ENCODE assay signal across 22 mouse cellular contexts in genomic region chr1:35763456-35763855, GRCm38 (mm10).
DNase-seq lines count a peak whose midpoint lies in the region; ATAC-seq and TF ChIP-seq lines count a peak whose summit lies in the region.
"Had no signal": no experiment of that assay in that cellular context is flagged by ENCODE, and none has a peak within 500 bp of the region (broad histone marks: within the 10 kb centered on the region; RNA-seq: fewer than 3 reads in every experiment).

No protein-coding gene starts in this region.

- 0 out of 2 replicates have a peak, but pooled peaks have one; percentile 28 for ATAC-seq in heart, embryonic 15.5 days (replicated peaks; ENCODE audit: insufficient number of reproducible peaks, insufficient read depth, low FRiP score, low read depth)
- 0 out of 2 replicates have a peak, but pooled peaks have one; percentile 7 for ATAC-seq in stomach, embryonic 15.5 days (ENCODE audit: insufficient read depth, low FRiP score, low read depth)
- no peak for ATAC-seq in stomach, postnatal 0 days (ENCODE audit: low FRiP score, low TSS enrichment)
- no peak for ATAC-seq in kidney, embryonic 14.5 days (ENCODE audit: low FRiP score, low TSS enrichment)
- ATAC-seq: forebrain, embryonic 13.5 days; midbrain, embryonic 16.5 days had no signal

- H3K4me2 ChIP-seq in heart, embryonic 15.5 days = no peak overlapping the region
- H3K4me2 ChIP-seq in stomach, embryonic 15.5 days = no peak overlapping the region
- H3K4me2 ChIP-seq in stomach, postnatal 0 days (replicated peaks; ENCODE audit: low read depth) = no peak overlapping the region
- H3K4me2 ChIP-seq in kidney, embryonic 14.5 days (replicated peaks; ENCODE audit: low read depth, low read length) = no peak overlapping the region
- H3K4me2 ChIP-seq: forebrain, embryonic 13.5 days; hindbrain, embryonic 13.5 days; liver, embryonic 15.5 days; neural tube, embryonic 15.5 days had no signal

- DNase-seq in heart, postnatal 10 days = no peak
- no peak for DNase-seq in stomach, postnatal 0 days (ENCODE audit: low spot score)
- DNase-seq in adrenal gland, postnatal 10 days = peak; percentile 48
- DNase-seq in thymus, postnatal 14 days = no peak
- DNase-seq: cerebellum, adult 2 months; cerebellum, postnatal 36 days; kidney, adult 8-10 months; kidney, postnatal 25 days; left cerebral cortex, postnatal 4 days; lung, postnatal 14 days; right cerebral cortex, postnatal 14 days; spleen, adult 18-20 months; thymus, adult 2 months had no signal

- 67% methylated on average over 10 of the region's 10 CpGs for WGBS in heart, embryonic 15.5 days
- WGBS in stomach, embryonic 15.5 days = 72% methylated on average over 10 of the region's 10 CpGs
- WGBS in stomach, postnatal 0 days = 82% methylated on average over 10 of the region's 10 CpGs
- 82% methylated on average over 10 of the region's 10 CpGs for WGBS in kidney, embryonic 14.5 days

- no peak for TF ChIP-seq CTCF in stomach, postnatal 0 days (IDR thresholded peaks at IDR 0.05; ENCODE audit: low read depth)

- no peaks in the 10 kb centered on the region for H3K27me3 ChIP-seq in heart, embryonic 15.5 days
- H3K27me3 ChIP-seq in stomach, embryonic 15.5 days (replicated peaks) = no peaks in the 10 kb centered on the region
- H3K27me3 ChIP-seq in stomach, postnatal 0 days (ENCODE audit: control insufficient read depth, insufficient read depth, low read length) = no peaks in the 10 kb centered on the region
- H3K27me3 ChIP-seq in kidney, embryonic 14.5 days (ENCODE audit: control insufficient read depth, insufficient read depth, low read length) = no peaks in the 10 kb centered on the region
- H3K27me3 ChIP-seq: forebrain, embryonic 13.5 days; hindbrain, embryonic 13.5 days; liver, embryonic 15.5 days; neural tube, embryonic 15.5 days had no signal

- H3K36me3 ChIP-seq in heart, embryonic 15.5 days = no peaks in the 10 kb centered on the region
- H3K36me3 ChIP-seq in stomach, embryonic 15.5 days = no peaks in the 10 kb centered on the region
- H3K36me3 ChIP-seq in stomach, postnatal 0 days (ENCODE audit: control insufficient read depth, insufficient read depth, low read length) = no peaks in the 10 kb centered on the region
- no peaks in the 10 kb centered on the region for H3K36me3 ChIP-seq in kidney, embryonic 14.5 days (ENCODE audit: control insufficient read depth, insufficient read depth, low read length)
- H3K36me3 ChIP-seq: hindbrain, embryonic 13.5 days; liver, embryonic 15.5 days; neural tube, embryonic 15.5 days had no signal

- TF ChIP-seq EP300 in stomach, postnatal 0 days (optimal IDR thresholded peaks at IDR 0.05) = no peak

- intact Hi-C loops in heart, postnatal 10 days (cut with DNase I) = no loop called here

- no peak overlapping the region for H3K27ac ChIP-seq in heart, embryonic 15.5 days
- H3K27ac ChIP-seq in stomach, embryonic 15.5 days = no peak overlapping the region
- no peak overlapping the region for H3K27ac ChIP-seq in stomach, postnatal 0 days (replicated peaks)
- no peak overlapping the region for H3K27ac ChIP-seq in kidney, embryonic 14.5 days (ENCODE audit: low read depth, low read length)
- H3K27ac ChIP-seq: forebrain, embryonic 13.5 days; hindbrain, embryonic 13.5 days; liver, embryonic 15.5 days; neural tube, embryonic 15.5 days had no signal

- H3K9me3 ChIP-seq in heart, embryonic 15.5 days (replicated peaks) = no peaks in the 10 kb centered on the region
- H3K9me3 ChIP-seq in stomach, embryonic 15.5 days = no peaks in the 10 kb centered on the region
- no peaks in the 10 kb centered on the region for H3K9me3 ChIP-seq in stomach, postnatal 0 days (ENCODE audit: control insufficient read depth, low read length)
- H3K9me3 ChIP-seq in kidney, embryonic 14.5 days (ENCODE audit: control insufficient read depth, low read length) = no peaks in the 10 kb centered on the region
- H3K9me3 ChIP-seq: forebrain, embryonic 13.5 days; hindbrain, embryonic 13.5 days; liver, embryonic 15.5 days; neural tube, embryonic 15.5 days had no signal

- H3K9ac ChIP-seq in heart, embryonic 15.5 days = no peak overlapping the region
- no peak overlapping the region for H3K9ac ChIP-seq in stomach, embryonic 15.5 days
- H3K9ac ChIP-seq in stomach, postnatal 0 days (ENCODE audit: low read length) = no peak overlapping the region
- no peak overlapping the region for H3K9ac ChIP-seq in kidney, embryonic 14.5 days (ENCODE audit: low read depth, low read length)
- H3K9ac ChIP-seq: forebrain, embryonic 13.5 days; hindbrain, embryonic 13.5 days; liver, embryonic 15.5 days; neural tube, embryonic 15.5 days had no signal

- H3K4me3 ChIP-seq in heart, embryonic 15.5 days = no peak overlapping the region
- H3K4me3 ChIP-seq in stomach, embryonic 15.5 days (replicated peaks) = no peak overlapping the region
- no peak overlapping the region for H3K4me3 ChIP-seq in stomach, postnatal 0 days (ENCODE audit: low read depth, low read length)
- no peak overlapping the region for H3K4me3 ChIP-seq in kidney, embryonic 14.5 days (ENCODE audit: low read length)
- H3K4me3 ChIP-seq: forebrain, embryonic 13.5 days; hindbrain, embryonic 13.5 days; liver, embryonic 15.5 days; megakaryocyte, embryonic 14.5 days; neural tube, embryonic 15.5 days had no signal

- H3K4me1 ChIP-seq in heart, embryonic 15.5 days (replicated peaks) = peaks cover 12% of the 10 kb centered on the region
- no peaks in the 10 kb centered on the region for H3K4me1 ChIP-seq in stomach, embryonic 15.5 days
- H3K4me1 ChIP-seq in stomach, postnatal 0 days (replicated peaks; ENCODE audit: control insufficient read depth, insufficient read depth) = no peaks in the 10 kb centered on the region
- H3K4me1 ChIP-seq in kidney, embryonic 14.5 days (ENCODE audit: control insufficient read depth, insufficient read depth, low read length) = no peaks in the 10 kb centered on the region
- H3K4me1 ChIP-seq: forebrain, embryonic 13.5 days; hindbrain, embryonic 13.5 days; liver, embryonic 15.5 days; neural tube, embryonic 15.5 days had no signal

Comparison
In these comparisons a context has a peak if more than half of its experiments do, and no peak if none do; other contexts are left out.
1. ATAC-seq: peak in heart, embryonic 15.5 days (single experiment) and stomach, embryonic 15.5 days (single experiment); none in stomach, postnatal 0 days (single experiment) and kidney, embryonic 14.5 days (single experiment).